Mouse (Mus musculus) heart, postnatal 0 days (tissue): ENCODE results near the gene Odam.

Source experiments
- CTCF ChIP-seq: IDR thresholded peaks from 2 replicates; pipeline ENCODE4 v1.5.1; 2016; ENCODE audit warnings: antibody characterized with exemption, control low read depth, low read depth
- EP300 ChIP-seq: IDR thresholded peaks from 2 replicates; pipeline ENCODE4 v1.6.1; 2016; ENCODE audit warnings: antibody characterized with exemption, low read depth

DNA sequence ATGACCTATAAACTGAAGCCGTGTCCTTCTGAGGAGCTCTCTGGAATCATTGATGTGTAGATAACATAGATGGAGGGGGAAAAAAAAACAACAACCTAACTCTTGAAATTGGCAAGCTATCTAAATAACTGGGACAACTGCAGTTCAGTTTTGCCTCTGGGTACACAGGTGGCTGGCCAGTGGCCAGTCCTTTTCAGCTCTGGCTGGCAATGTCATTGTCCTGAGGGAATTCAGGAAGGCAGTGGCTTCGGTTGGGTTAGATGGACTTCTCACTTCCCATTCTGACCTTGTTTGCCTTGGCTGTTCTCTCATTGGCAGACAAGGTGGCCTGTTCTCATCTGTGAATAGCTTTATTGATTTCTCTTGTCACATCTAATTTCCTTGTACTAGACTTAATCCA is 14.7 kb upstream of the Odam start:
- TF ChIP-seq CTCF (no peak), EP300 (no peak)
